Mouse (Mus musculus) C2C12 (cell line): ENCODE data around the gene Tcp11l2. TPM values are rescaled to one million over a fixed set of nuclear protein-coding genes. Genes with fewer than 3 reads are reported as not detected.

ENCODE experiments used
- H3K27me3 ChIP-seq: one replicate; pipeline ENCODE4 v1.6.1; 2011; ENCODE audit not compliant: control insufficient read depth, insufficient read depth, insufficient read length
- H3K36me3 ChIP-seq: one replicate; pipeline ENCODE4 v1.6.1; 2011; ENCODE audit not compliant: control insufficient read depth, insufficient read depth
- H3K4me3 ChIP-seq: one replicate; pipeline ENCODE4 v1.5.1; 2011; ENCODE audit warnings: mild to moderate bottlenecking, control low read depth; ENCODE audit not compliant: poor library complexity, insufficient read depth, severe bottlenecking
- H3K79me2 ChIP-seq: one replicate; pipeline ENCODE4 v1.6.1; 2011; ENCODE audit not compliant: control insufficient read depth, insufficient read depth
- H3K79me3 ChIP-seq: one replicate; pipeline ENCODE4 v1.6.1; 2011; ENCODE audit warnings: low read depth, control low read depth
- H3ac ChIP-seq: one replicate; pipeline ENCODE3; 2011; ENCODE audit warnings: low read depth; ENCODE audit not compliant: control insufficient read depth, insufficient read length
- CEBPB ChIP-seq: IDR thresholded peaks from one replicate; pipeline ENCODE4 v1.6.1; 2011; ENCODE audit warnings: low read depth, mild to moderate bottlenecking, control low read depth, moderate library complexity
- CTCF ChIP-seq: IDR thresholded peaks from one replicate; pipeline ENCODE4 v1.5.1; 2011; ENCODE audit not compliant: control insufficient read depth, insufficient read depth, insufficient read length
- FOSL1 ChIP-seq: IDR thresholded peaks from one replicate; pipeline ENCODE4 v1.8.0; 2011; ENCODE audit warnings: mild to moderate bottlenecking, low read length; ENCODE audit not compliant: poor library complexity, insufficient read depth, severe bottlenecking
- MAX ChIP-seq: IDR thresholded peaks from one replicate; pipeline ENCODE4 v1.6.1; 2011; ENCODE audit warnings: mild to moderate bottlenecking, control low read depth
- MYOD1 ChIP-seq: IDR thresholded peaks from one replicate; pipeline ENCODE4 v1.6.1; 2011; ENCODE audit warnings: low read depth; ENCODE audit not compliant: control insufficient read depth, insufficient read length
- MYOG ChIP-seq: IDR thresholded peaks from one replicate; pipeline ENCODE4 v1.6.1; 2011; ENCODE audit not compliant: control insufficient read depth, insufficient read length; ENCODE audit errors: extremely low read depth
- USF1 ChIP-seq: IDR thresholded peaks from one replicate; pipeline ENCODE4 v1.6.1; 2011; ENCODE audit warnings: low read depth, mild to moderate bottlenecking, control low read depth, moderate library complexity
- polyA plus RNA-seq: library from polyadenylated mRNA; unstranded; fragments of >200 nt; fragmentation: generic; extraction: Trizol; gene quantifications from one replicate; pipeline ENCODE4 v1.2.1, GENCODE M21; 2012; ENCODE audit warnings: missing spikeins

Tcp11l2 gene
- polyA plus RNA-seq, 1 experiment = 0.91 TPM

- H3K79me2 ChIP-seq = no peaks in the 10 kb centered on the region
- no peaks in the 10 kb centered on the region for H3K36me3 ChIP-seq
- H3K27me3 ChIP-seq = no peaks in the 10 kb centered on the region
- H3ac ChIP-seq = no peak overlapping the region
- H3K4me3 ChIP-seq = no peak overlapping the region
- no peak for TF ChIP-seq CEBPB
- no peak for TF ChIP-seq MYOD1
- TF ChIP-seq MAX = no peak
- no peak for TF ChIP-seq USF1
- no peak for TF ChIP-seq CTCF
- TF ChIP-seq MYOG = no peak
- TF ChIP-seq FOSL1 = no peak
- H3K79me3 ChIP-seq = no peaks in the 10 kb centered on the region
Observed at GRCm38 (mm10) chr10:84579527-84579926, 3.1 kb downstream of the Tcp11l2 start.

GRCm38 (mm10) chr10:84581191-84581590, 4.8 kb downstream of the Tcp11l2 start:
- H3K4me3 ChIP-seq = no peak overlapping the region
- TF ChIP-seq CTCF (no peak), USF1 (no peak), CEBPB (no peak), MYOD1 (no peak), FOSL1 (no peak), MYOG (no peak), MAX (no peak)
- no peaks in the 10 kb centered on the region for H3K79me2 ChIP-seq
- H3K36me3 ChIP-seq = no peaks in the 10 kb centered on the region
- H3K27me3 ChIP-seq = no peaks in the 10 kb centered on the region
- H3K79me3 ChIP-seq = no peaks in the 10 kb centered on the region
- no peak overlapping the region for H3ac ChIP-seq

GRCm38 (mm10) chr10:84582236-84582635, 5.8 kb downstream of the Tcp11l2 start:
- Histone ChIP-seq H3K79me2 (no peaks in the 10 kb centered on the region), H3ac (no peak overlapping the region), H3K27me3 (no peaks in the 10 kb centered on the region), H3K4me3 (no peak overlapping the region), H3K79me3 (no peaks in the 10 kb centered on the region), H3K36me3 (no peaks in the 10 kb centered on the region)
- no peak for TF ChIP-seq FOSL1
- TF ChIP-seq CTCF = no peak
- no peak for TF ChIP-seq USF1
- no peak for TF ChIP-seq MAX
- TF ChIP-seq MYOG = no peak
- no peak for TF ChIP-seq MYOD1
- TF ChIP-seq CEBPB = no peak

- Histone ChIP-seq H3K36me3 (no peaks in the 10 kb centered on the region), H3K4me3 (no peak overlapping the region), H3K79me2 (no peaks in the 10 kb centered on the region), H3ac (peak overlapping the region; percentile 67), H3K79me3 (no peaks in the 10 kb centered on the region), H3K27me3 (no peaks in the 10 kb centered on the region)
- TF ChIP-seq CTCF (no peak), MAX (no peak), MYOD1 (no peak), FOSL1 (no peak), USF1 (no peak), MYOG (no peak), CEBPB (no peak)
Observed at GRCm38 (mm10) chr10:84584451-84585293, 8.2 kb downstream of the Tcp11l2 start.

DNA sequence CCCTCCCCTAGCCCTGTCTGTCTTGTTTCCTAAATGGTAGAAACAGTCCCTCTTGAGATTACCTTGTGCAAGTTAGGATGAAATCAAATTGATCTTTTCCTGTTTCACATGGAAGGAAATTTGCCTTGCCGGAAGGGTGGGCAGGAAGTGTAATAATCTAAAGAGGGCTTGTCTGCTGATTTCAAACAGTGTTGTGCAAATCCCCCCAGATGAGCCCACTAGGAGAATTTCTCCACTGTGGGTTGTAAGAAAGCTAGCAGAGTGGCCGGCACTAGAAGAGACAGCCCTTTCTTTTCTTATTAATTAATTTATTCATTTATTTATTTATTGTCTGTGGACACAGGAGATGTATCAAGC, 8.8 kb downstream of the Tcp11l2 start:
- Histone ChIP-seq H3K79me3 (no peaks in the 10 kb centered on the region), H3K36me3 (no peaks in the 10 kb centered on the region), H3K79me2 (no peaks in the 10 kb centered on the region), H3ac (no peak overlapping the region), H3K27me3 (no peaks in the 10 kb centered on the region), H3K4me3 (no peak overlapping the region)
- TF ChIP-seq MYOG (no peak), CTCF (no peak)
